Mouse (Mus musculus) liver, adult 2 months (tissue): ENCODE results near the gene Ilk.

Source experiments
- CTCF ChIP-seq: fragments of 200-500 bp; IDR thresholded peaks from 2 replicates; pipeline ENCODE4 v1.5.1; 2011; ENCODE audit warnings: low read depth, low read length, control low read depth
- POLR2A ChIP-seq: fragments of 200-500 bp; IDR thresholded peaks from 2 replicates; pipeline ENCODE4 v1.6.1; 2011; ENCODE audit warnings: low read length, control low read depth; ENCODE audit not compliant: insufficient read depth; ENCODE audit errors: extremely low read depth

GRCm38 (mm10) chr7:105787285-105788140 lies 51.1 kb downstream of the Ilk start, which contains the start of gene Dchs1:
- TF ChIP-seq CTCF (no peak), POLR2A (no peak)
